Mouse (Mus musculus): ENCODE measurements around the gene Lrrtm1. TPM values are rescaled to one million over a fixed set of nuclear protein-coding genes. Genes with fewer than 3 reads are reported as not detected.

The Lrrtm1 gene
- polyA plus RNA-seq, 1 experiment from 2014 or later = 2.5 TPM

GRCm38 (mm10) chr6:77278794-77279193, 36.3 kb downstream of the Lrrtm1 start:
- no peaks in the 10 kb centered on the region for H3K27me3 ChIP-seq (ENCODE audit: control insufficient read depth, insufficient read depth, low read length)
- H3K9ac ChIP-seq (ENCODE audit: low read length) = no peak overlapping the region
- no peak overlapping the region for H3K4me3 ChIP-seq (ENCODE audit: low read depth, low read length)
- 83% methylated on average over 5 of the region's 5 CpGs for WGBS
- no peak overlapping the region for H3K4me2 ChIP-seq (ENCODE audit: low read depth, severe bottlenecking)
- H3K36me3 ChIP-seq (ENCODE audit: control insufficient read depth, insufficient read depth, low read length) = no peaks in the 10 kb centered on the region
- ATAC-seq (ENCODE audit: insufficient number of reproducible peaks, low FRiP score, low TSS enrichment, low read depth) (no peak), DNase-seq (ENCODE audit: low spot score) (no peak)
- H3K27ac ChIP-seq (replicated peaks; ENCODE audit: low read depth, low read length) = no peak overlapping the region
- H3K4me1 ChIP-seq (ENCODE audit: control insufficient read depth, insufficient read depth, low read length) = no peaks in the 10 kb centered on the region
- no peaks in the 10 kb centered on the region for H3K9me3 ChIP-seq (ENCODE audit: control insufficient read depth, low read length)

DNA sequence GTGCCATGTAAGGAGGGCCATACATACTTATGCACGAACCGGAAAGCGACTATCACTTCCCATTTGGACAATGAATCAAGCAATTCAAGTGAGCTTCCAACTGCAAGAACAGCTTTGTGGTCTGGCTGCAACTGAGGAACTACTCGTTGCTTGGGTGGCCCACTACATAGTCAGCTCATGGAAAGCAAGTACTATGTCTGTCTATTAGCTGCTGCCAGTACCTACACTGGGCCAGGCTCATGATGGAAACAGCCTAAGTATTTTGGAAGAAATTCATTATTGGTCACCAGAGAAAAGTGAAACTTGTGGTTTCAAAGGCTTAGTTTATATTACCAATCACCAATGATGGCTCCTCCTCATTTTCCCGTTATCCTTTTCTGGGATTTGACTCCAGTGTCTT, 43.8 kb downstream of the Lrrtm1 start:
- ATAC-seq (ENCODE audit: insufficient number of reproducible peaks, low FRiP score, low TSS enrichment, low read depth) = no peak
- 45% methylated on average over 5 of the region's 5 CpGs for WGBS
- peak; percentile 27 for DNase-seq (ENCODE audit: low spot score)

DNA sequence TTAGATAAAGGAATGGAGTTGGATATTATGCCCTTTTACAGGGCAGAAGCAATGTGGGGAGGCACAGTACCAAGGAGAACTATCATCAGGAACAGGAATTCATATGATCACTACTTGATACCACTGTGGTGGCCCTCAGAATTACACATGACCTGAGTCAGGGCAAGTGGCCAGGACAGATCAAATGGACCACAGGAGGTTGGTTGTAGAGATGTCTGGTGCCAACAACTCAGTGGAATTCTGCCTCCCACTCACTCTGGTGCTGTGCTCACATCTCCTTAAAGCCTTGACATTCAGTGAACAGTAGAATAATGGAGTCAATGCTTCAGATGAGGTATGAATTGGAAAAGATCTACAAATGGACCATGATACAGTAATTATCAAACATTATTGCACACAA, 45.9 kb downstream of the Lrrtm1 start:
- Histone ChIP-seq H3K9me3 (ENCODE audit: control insufficient read depth, low read length) (no peaks in the 10 kb centered on the region), H3K36me3 (ENCODE audit: control insufficient read depth, insufficient read depth, low read length) (no peaks in the 10 kb centered on the region), H3K4me1 (ENCODE audit: control insufficient read depth, insufficient read depth, low read length) (no peaks in the 10 kb centered on the region), H3K9ac (ENCODE audit: low read length) (no peak overlapping the region), H3K4me2 (ENCODE audit: low read depth, severe bottlenecking) (no peak overlapping the region), H3K27ac (replicated peaks; ENCODE audit: low read depth, low read length) (no peak overlapping the region), H3K4me3 (ENCODE audit: low read depth, low read length) (no peak overlapping the region), H3K27me3 (ENCODE audit: control insufficient read depth, insufficient read depth, low read length) (no peaks in the 10 kb centered on the region)
- ATAC-seq (ENCODE audit: insufficient number of reproducible peaks, low FRiP score, low TSS enrichment, low read depth) (no peak), DNase-seq (ENCODE audit: low spot score) (no peak)

More for the DNA sequence above, 43.8 kb downstream of the Lrrtm1 start:
- Histone ChIP-seq H3K9me3 (ENCODE audit: control insufficient read depth, low read length) (no peaks in the 10 kb centered on the region), H3K4me2 (ENCODE audit: low read depth, severe bottlenecking) (no peak overlapping the region), H3K4me3 (ENCODE audit: low read depth, low read length) (no peak overlapping the region), H3K36me3 (ENCODE audit: control insufficient read depth, insufficient read depth, low read length) (no peaks in the 10 kb centered on the region), H3K4me1 (ENCODE audit: control insufficient read depth, insufficient read depth, low read length) (no peaks in the 10 kb centered on the region), H3K9ac (ENCODE audit: low read length) (no peak overlapping the region), H3K27ac (replicated peaks; ENCODE audit: low read depth, low read length) (no peak overlapping the region), H3K27me3 (ENCODE audit: control insufficient read depth, insufficient read depth, low read length) (no peaks in the 10 kb centered on the region)

- 78% methylated on average over 6 of the region's 6 CpGs for WGBS
- Histone ChIP-seq H3K9me3 (ENCODE audit: control insufficient read depth, low read length) (no peaks in the 10 kb centered on the region), H3K27ac (replicated peaks; ENCODE audit: low read depth, low read length) (no peak overlapping the region), H3K4me3 (ENCODE audit: low read depth, low read length) (no peak overlapping the region), H3K4me2 (ENCODE audit: low read depth, severe bottlenecking) (no peak overlapping the region), H3K9ac (ENCODE audit: low read length) (no peak overlapping the region), H3K36me3 (ENCODE audit: control insufficient read depth, insufficient read depth, low read length) (no peaks in the 10 kb centered on the region), H3K4me1 (ENCODE audit: control insufficient read depth, insufficient read depth, low read length) (no peaks in the 10 kb centered on the region), H3K27me3 (ENCODE audit: control insufficient read depth, insufficient read depth, low read length) (no peaks in the 10 kb centered on the region)
- DNase-seq (ENCODE audit: low spot score) (no peak), ATAC-seq (ENCODE audit: insufficient number of reproducible peaks, low FRiP score, low TSS enrichment, low read depth) (no peak)
Observed at GRCm38 (mm10) chr6:77291415-77291814, 48.9 kb downstream of the Lrrtm1 start.

- no peak overlapping the region for H3K4me2 ChIP-seq (ENCODE audit: low read depth, severe bottlenecking)
- H3K9me3 ChIP-seq (ENCODE audit: control insufficient read depth, low read length) = no peaks in the 10 kb centered on the region
- no peak overlapping the region for H3K9ac ChIP-seq (ENCODE audit: low read length)
- 83% methylated on average over 1 of the region's 1 CpGs for WGBS
- ATAC-seq (ENCODE audit: insufficient number of reproducible peaks, low FRiP score, low TSS enrichment, low read depth) (no peak), DNase-seq (ENCODE audit: low spot score) (no peak)
- no peaks in the 10 kb centered on the region for H3K36me3 ChIP-seq (ENCODE audit: control insufficient read depth, insufficient read depth, low read length)
- H3K27me3 ChIP-seq (ENCODE audit: control insufficient read depth, insufficient read depth, low read length) = no peaks in the 10 kb centered on the region
- H3K27ac ChIP-seq (replicated peaks; ENCODE audit: low read depth, low read length) = no peak overlapping the region
- no peaks in the 10 kb centered on the region for H3K4me1 ChIP-seq (ENCODE audit: control insufficient read depth, insufficient read depth, low read length)
- no peak overlapping the region for H3K4me3 ChIP-seq (ENCODE audit: low read depth, low read length)
Observed at GRCm38 (mm10) chr6:77301305-77301704, 58.8 kb downstream of the Lrrtm1 start.

- Histone ChIP-seq H3K4me3 (ENCODE audit: low read depth, low read length) (no peak overlapping the region), H3K36me3 (ENCODE audit: control insufficient read depth, insufficient read depth, low read length) (no peaks in the 10 kb centered on the region), H3K4me1 (ENCODE audit: control insufficient read depth, insufficient read depth, low read length) (no peaks in the 10 kb centered on the region), H3K27me3 (ENCODE audit: control insufficient read depth, insufficient read depth, low read length) (no peaks in the 10 kb centered on the region), H3K9ac (ENCODE audit: low read length) (no peak overlapping the region), H3K9me3 (ENCODE audit: control insufficient read depth, low read length) (no peaks in the 10 kb centered on the region), H3K4me2 (ENCODE audit: low read depth, severe bottlenecking) (no peak overlapping the region), H3K27ac (replicated peaks; ENCODE audit: low read depth, low read length) (no peak overlapping the region)
- DNase-seq (ENCODE audit: low spot score) (no peak), ATAC-seq (ENCODE audit: insufficient number of reproducible peaks, low FRiP score, low TSS enrichment, low read depth) (no peak)
- WGBS = 91% methylated on average over 3 of the region's 3 CpGs
Observed at GRCm38 (mm10) chr6:77306796-77307195, 64.3 kb downstream of the Lrrtm1 start.

Data from limb, embryonic 11.5 days (tissue).